Mouse (Mus musculus): ENCODE data around the gene Rora. TPM values are rescaled to one million over a fixed set of nuclear protein-coding genes. Genes with fewer than 3 reads are reported as not detected.

Rora gene
- polyA plus RNA-seq, 1 experiment from 2014 or later = 6.0 TPM

DNA sequence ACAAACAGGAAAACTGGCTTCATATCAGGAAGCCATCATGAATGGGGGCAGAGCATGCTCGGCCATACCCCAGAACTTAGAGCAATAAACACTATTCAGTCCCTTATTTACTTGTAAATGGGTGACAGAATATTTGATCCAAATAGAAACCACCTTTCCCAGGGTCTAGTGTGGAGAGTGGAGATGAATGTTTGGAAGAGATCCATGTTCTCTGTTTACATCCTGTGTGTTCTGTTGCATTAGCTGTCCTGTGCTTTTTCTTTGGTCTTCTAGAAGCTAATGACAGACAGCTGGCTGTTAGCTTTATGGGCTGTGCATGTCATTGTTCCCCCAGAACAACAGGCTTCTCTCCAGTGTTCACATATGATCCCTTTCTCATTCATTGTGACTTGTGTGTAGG, 731.3 kb downstream of the Rora start:
- Histone ChIP-seq H3K4me1 (replicated peaks) (no peaks in the 10 kb centered on the region; the same call in 1 of the 2 replicates), H3K4me3 (replicated peaks) (no peak overlapping the region), H3K9me3 (replicated peaks) (no peaks in the 10 kb centered on the region), H3K4me2 (no peak overlapping the region), H3K27ac (replicated peaks) (no peak overlapping the region), H3K9ac (no peak overlapping the region), H3K36me3 (replicated peaks) (no peaks in the 10 kb centered on the region), H3K27me3 (no peaks in the 10 kb centered on the region)
- WGBS (ENCODE audit: insufficient replicate concordance) = 56% methylated on average over 1 of the region's 1 CpGs
- ATAC-seq (ENCODE audit: insufficient read depth) = no peak

GRCm38 (mm10) chr9:69387296-69387695, 733.7 kb downstream of the Rora start:
- ATAC-seq (ENCODE audit: insufficient read depth) = no peak
- H3K9me3 ChIP-seq (replicated peaks) = no peaks in the 10 kb centered on the region
- H3K4me2 ChIP-seq = no peak overlapping the region
- H3K36me3 ChIP-seq (replicated peaks) = no peaks in the 10 kb centered on the region
- no peaks in the 10 kb centered on the region for H3K27me3 ChIP-seq
- H3K9ac ChIP-seq = no peak overlapping the region
- no peak overlapping the region for H3K4me3 ChIP-seq (replicated peaks)
- 71% methylated on average over 4 of the region's 4 CpGs for WGBS (ENCODE audit: insufficient replicate concordance)
- H3K4me1 ChIP-seq (replicated peaks) = no peaks in the 10 kb centered on the region
- no peak overlapping the region for H3K27ac ChIP-seq (replicated peaks)

DNA sequence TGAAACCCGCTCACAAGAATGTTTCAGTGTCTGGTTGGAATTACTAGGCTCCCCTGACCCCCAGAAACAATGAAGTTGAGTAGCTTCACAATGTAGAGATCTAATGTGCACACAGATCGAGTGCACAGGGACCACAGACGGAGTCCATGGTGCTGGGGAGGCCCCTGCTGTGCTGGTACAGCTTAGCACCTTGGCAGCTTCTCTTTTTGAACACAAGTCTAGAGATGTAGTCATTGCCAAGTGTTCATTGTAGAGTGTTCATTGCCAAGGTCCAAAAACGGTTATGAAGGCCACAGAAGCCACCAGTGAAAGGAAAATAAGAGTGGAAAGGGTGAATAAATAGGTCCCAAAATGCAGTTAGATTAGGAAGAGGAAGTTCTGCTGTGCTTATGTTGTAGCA, 737.0 kb downstream of the Rora start:
- no peak overlapping the region for H3K4me2 ChIP-seq
- no peaks in the 10 kb centered on the region for H3K36me3 ChIP-seq (replicated peaks)
- 54% methylated on average over 4 of the region's 4 CpGs for WGBS (ENCODE audit: insufficient replicate concordance)
- no peak for ATAC-seq (ENCODE audit: insufficient read depth)
- H3K4me3 ChIP-seq (replicated peaks) = no peak overlapping the region
- no peak overlapping the region for H3K27ac ChIP-seq (replicated peaks)
- H3K27me3 ChIP-seq = no peaks in the 10 kb centered on the region
- H3K4me1 ChIP-seq (replicated peaks) = no peaks in the 10 kb centered on the region
- H3K9ac ChIP-seq = no peak overlapping the region
- H3K9me3 ChIP-seq (replicated peaks) = no peaks in the 10 kb centered on the region

DNA sequence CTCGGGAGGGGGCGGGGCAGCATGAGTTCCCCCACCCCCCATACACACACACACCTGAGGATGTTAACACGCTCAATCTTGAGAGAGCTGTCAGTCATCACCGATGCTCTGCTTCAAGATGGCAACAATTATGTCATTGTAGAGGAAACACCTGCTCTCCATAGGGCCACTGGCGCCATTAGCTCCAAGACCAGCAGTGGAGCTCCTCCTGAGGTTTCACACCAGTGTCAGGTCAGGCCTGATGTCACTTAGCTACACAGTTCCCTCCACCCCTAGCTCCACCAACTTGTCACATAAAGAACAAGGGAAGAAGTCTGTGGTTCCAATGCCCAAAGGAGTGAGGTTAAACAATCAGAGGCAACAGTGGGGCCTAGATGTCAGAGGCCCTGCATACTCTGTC, 740.6 kb downstream of the Rora start:
- H3K4me3 ChIP-seq (replicated peaks) = no peak overlapping the region
- 74% methylated on average over 5 of the region's 5 CpGs for WGBS (ENCODE audit: insufficient replicate concordance)
- H3K27ac ChIP-seq (replicated peaks) = no peak overlapping the region
- H3K4me1 ChIP-seq (replicated peaks) = peaks cover 17% of the 10 kb centered on the region
- no peak overlapping the region for H3K4me2 ChIP-seq
- no peaks in the 10 kb centered on the region for H3K27me3 ChIP-seq
- no peak overlapping the region for H3K9ac ChIP-seq
- H3K36me3 ChIP-seq (replicated peaks) = no peaks in the 10 kb centered on the region
- ATAC-seq (ENCODE audit: insufficient read depth) = no peak
- no peaks in the 10 kb centered on the region for H3K9me3 ChIP-seq (replicated peaks)

DNA sequence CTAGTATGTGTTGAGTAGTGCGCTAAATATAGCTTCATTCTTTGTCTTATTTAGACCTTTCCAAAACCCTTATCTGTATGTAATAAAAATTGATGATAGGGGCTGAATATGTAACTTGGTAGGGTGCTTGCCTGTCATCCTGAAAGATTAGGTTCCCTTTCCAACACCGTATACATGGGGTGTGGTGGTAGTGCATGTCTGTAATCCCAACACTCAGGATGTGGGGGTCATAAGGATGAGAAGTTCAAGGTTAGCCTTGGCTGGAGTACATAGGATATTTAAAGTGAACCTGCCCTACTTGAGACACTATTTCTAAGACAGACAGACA, 743.8 kb downstream of the Rora start:
- WGBS (ENCODE audit: insufficient replicate concordance) = 46% methylated on average over 2 of the region's 2 CpGs
- peak overlapping the region; percentile 86 for H3K4me2 ChIP-seq
- peak overlapping the region; percentile 84; the same call in 1 of the 2 replicates for H3K9ac ChIP-seq
- peak overlapping the region; percentile 80 for H3K4me3 ChIP-seq (replicated peaks)
- H3K27ac ChIP-seq (replicated peaks) = peak overlapping the region; percentile 80; the same call in 1 of the 2 replicates
- no peaks in the 10 kb centered on the region for H3K9me3 ChIP-seq (replicated peaks)
- H3K4me1 ChIP-seq (replicated peaks) = peaks cover 17% of the 10 kb centered on the region
- no peaks in the 10 kb centered on the region for H3K36me3 ChIP-seq (replicated peaks)
- no peaks in the 10 kb centered on the region for H3K27me3 ChIP-seq
- ATAC-seq (ENCODE audit: insufficient read depth) = 0 out of 2 replicates have a peak, but pooled peaks have one; percentile 11

- Histone ChIP-seq H3K4me2 (peak within 1 kb of the TSS; percentile 86), H3K4me3 (replicated peaks) (peak within 1 kb of the TSS; percentile 80), H3K36me3 (replicated peaks) (no peaks in the 10 kb centered on the region), H3K9ac (peak within 1 kb of the TSS; percentile 84), H3K4me1 (replicated peaks) (peaks cover 17% of the 10 kb centered on the region), H3K27ac (replicated peaks) (peak within 1 kb of the TSS; percentile 80), H3K27me3 (no peaks in the 10 kb centered on the region), H3K9me3 (replicated peaks) (no peaks in the 10 kb centered on the region)
- under 1% methylated on average over 53 of the region's 53 CpGs for WGBS (ENCODE audit: insufficient replicate concordance)
- peak; percentile 87 for ATAC-seq (ENCODE audit: insufficient read depth)
These were observed 744.3 kb downstream of the Rora start, which contains the start of gene Ice2 for GRCm38 (mm10) chr9:69397760-69398452. Gene Ice2, plus strand, starts transcription at chr9:69397906.

- H3K4me1 ChIP-seq (replicated peaks) = peaks cover 17% of the 10 kb centered on the region
- H3K4me3 ChIP-seq (replicated peaks) = peak overlapping the region; percentile 80
- H3K27ac ChIP-seq (replicated peaks) = peak overlapping the region; percentile 80
- peak overlapping the region; percentile 84 for H3K9ac ChIP-seq
- no peaks in the 10 kb centered on the region for H3K36me3 ChIP-seq (replicated peaks)
- ATAC-seq (ENCODE audit: insufficient read depth) = peak; percentile 15; the same call in 1 of the 2 replicates
- H3K4me2 ChIP-seq = peak overlapping the region; percentile 86
- WGBS (ENCODE audit: insufficient replicate concordance) = 5% methylated on average over 10 of the region's 10 CpGs
- no peaks in the 10 kb centered on the region for H3K27me3 ChIP-seq
- no peaks in the 10 kb centered on the region for H3K9me3 ChIP-seq (replicated peaks)
These were observed 744.9 kb downstream of the Rora start for GRCm38 (mm10) chr9:69398453-69398850.

GRCm38 (mm10) chr9:69404671-69405070, 751.1 kb downstream of the Rora start:
- H3K4me1 ChIP-seq (replicated peaks) = no peaks in the 10 kb centered on the region
- no peaks in the 10 kb centered on the region for H3K9me3 ChIP-seq (replicated peaks)
- H3K36me3 ChIP-seq (replicated peaks) = peaks cover 6% of the 10 kb centered on the region; the same call in 1 of the 2 replicates
- no peaks in the 10 kb centered on the region for H3K27me3 ChIP-seq
- H3K4me3 ChIP-seq (replicated peaks) = no peak overlapping the region
- no peak for ATAC-seq (ENCODE audit: insufficient read depth)
- H3K27ac ChIP-seq (replicated peaks) = no peak overlapping the region
- WGBS (ENCODE audit: insufficient replicate concordance) = 72% methylated on average over 6 of the region's 6 CpGs
- H3K4me2 ChIP-seq = no peak overlapping the region
- no peak overlapping the region for H3K9ac ChIP-seq

GRCm38 (mm10) chr9:69419476-69419875, 765.9 kb downstream of the Rora start:
- WGBS (ENCODE audit: insufficient replicate concordance) = 94% methylated on average over 1 of the region's 1 CpGs
- H3K27ac ChIP-seq (replicated peaks) = no peak overlapping the region
- no peaks in the 10 kb centered on the region for H3K27me3 ChIP-seq
- H3K36me3 ChIP-seq (replicated peaks) = peaks cover 54% of the 10 kb centered on the region
- no peaks in the 10 kb centered on the region for H3K4me1 ChIP-seq (replicated peaks)
- ATAC-seq (ENCODE audit: insufficient read depth) = no peak
- no peak overlapping the region for H3K4me3 ChIP-seq (replicated peaks)
- no peak overlapping the region for H3K9ac ChIP-seq
- no peaks in the 10 kb centered on the region for H3K9me3 ChIP-seq (replicated peaks)
- H3K4me2 ChIP-seq = no peak overlapping the region

DNA sequence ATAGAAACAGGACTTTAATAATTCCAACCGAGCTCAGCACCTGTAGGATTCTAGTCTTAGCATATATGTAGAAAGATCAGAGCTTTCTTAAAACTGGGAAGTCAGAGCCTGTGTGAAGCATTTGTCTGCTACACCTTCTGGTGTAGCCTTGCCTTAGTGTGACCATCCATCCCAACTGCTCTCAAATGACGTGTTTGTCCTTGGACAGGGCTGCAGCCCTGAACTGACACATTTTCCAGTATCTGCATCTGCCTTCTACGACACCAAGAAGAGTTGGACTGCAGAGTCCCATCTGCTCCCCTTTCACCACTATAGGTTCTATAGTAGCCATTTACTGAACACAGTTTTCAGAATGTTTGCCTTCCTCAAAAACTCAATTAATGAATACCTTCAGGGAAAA, 776.9 kb downstream of the Rora start:
- no peak for ATAC-seq (ENCODE audit: insufficient read depth)
- Histone ChIP-seq H3K4me3 (replicated peaks) (no peak overlapping the region), H3K27me3 (no peaks in the 10 kb centered on the region), H3K9me3 (replicated peaks) (no peaks in the 10 kb centered on the region), H3K27ac (replicated peaks) (no peak overlapping the region), H3K36me3 (replicated peaks) (peaks cover 52% of the 10 kb centered on the region), H3K9ac (no peak overlapping the region), H3K4me1 (replicated peaks) (no peaks in the 10 kb centered on the region), H3K4me2 (no peak overlapping the region)
- WGBS (ENCODE audit: insufficient replicate concordance) = 71% methylated on average over 3 of the region's 3 CpGs

- no peak for ATAC-seq (ENCODE audit: insufficient read depth)
- Histone ChIP-seq H3K27me3 (no peaks in the 10 kb centered on the region), H3K4me2 (no peak overlapping the region), H3K9me3 (replicated peaks) (no peaks in the 10 kb centered on the region), H3K27ac (replicated peaks) (no peak overlapping the region), H3K36me3 (replicated peaks) (peaks cover 41% of the 10 kb centered on the region), H3K4me1 (replicated peaks) (no peaks in the 10 kb centered on the region), H3K4me3 (replicated peaks) (no peak overlapping the region), H3K9ac (no peak overlapping the region)
- WGBS (ENCODE audit: insufficient replicate concordance) = 75% methylated on average over 6 of the region's 6 CpGs
These were observed 778.4 kb downstream of the Rora start for GRCm38 (mm10) chr9:69431863-69432555.

Measured in liver, embryonic 15.5 days (tissue).